Mouse (Mus musculus) B cell, adult 67 days (primary cell): Measurements from ENCODE around the gene Zfp362. TPM values are rescaled to one million over a fixed set of nuclear protein-coding genes. Genes with fewer than 3 reads are reported as not detected.

ENCODE experiments used
- total RNA-seq, 2 experiments: library from RNA; stranded (reverse); gene quantifications; 4 replicates each; pipeline ENCODE4 v1.2.4; 2023

Zfp362 gene
- total RNA-seq = 10 to 100 TPM; 45.7 to 50.3 TPM

DNA sequence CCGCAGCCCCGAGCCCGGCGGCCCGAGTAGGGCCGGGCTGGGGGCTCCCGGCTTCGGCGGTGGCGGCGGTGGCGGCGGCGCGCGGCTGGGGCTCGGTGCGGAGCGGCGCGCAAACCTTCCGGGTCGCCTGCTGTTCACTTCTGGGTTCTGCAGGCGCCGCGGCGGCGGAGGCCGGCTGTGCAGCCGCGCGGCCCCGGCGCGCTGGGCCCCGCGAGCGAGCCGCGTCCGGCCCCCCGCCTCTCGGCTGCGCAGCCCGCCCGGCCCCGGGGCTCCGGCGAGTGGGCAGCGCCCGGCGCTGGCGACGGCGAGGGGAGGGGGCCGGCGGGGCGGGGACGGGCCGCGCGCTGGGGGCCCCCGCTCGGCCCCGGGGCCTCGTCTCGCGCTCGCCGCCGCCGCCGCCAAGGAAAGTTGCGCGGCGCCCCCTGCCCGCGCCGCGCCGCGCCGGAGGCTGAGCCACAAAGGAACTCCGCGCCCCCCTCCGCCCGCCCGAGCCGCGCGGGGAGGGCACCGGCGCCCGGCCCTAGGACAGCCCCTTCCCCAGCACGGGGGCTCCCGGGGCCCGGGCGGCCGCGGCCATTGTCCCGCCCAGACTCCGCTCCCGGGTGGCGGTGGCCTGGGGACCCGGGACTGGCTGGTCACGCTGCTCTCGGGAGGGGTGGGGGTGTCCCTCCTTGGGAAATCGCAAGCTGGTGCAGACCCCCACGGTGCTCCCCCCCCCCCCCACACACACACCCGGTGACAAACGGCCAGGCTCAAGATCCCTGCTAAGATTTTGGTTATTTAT, at the start of gene Zfp362:
Gene Zfp362, minus strand, starts transcription at position 3 of the 784 bp plus-strand sequence.

DNA sequence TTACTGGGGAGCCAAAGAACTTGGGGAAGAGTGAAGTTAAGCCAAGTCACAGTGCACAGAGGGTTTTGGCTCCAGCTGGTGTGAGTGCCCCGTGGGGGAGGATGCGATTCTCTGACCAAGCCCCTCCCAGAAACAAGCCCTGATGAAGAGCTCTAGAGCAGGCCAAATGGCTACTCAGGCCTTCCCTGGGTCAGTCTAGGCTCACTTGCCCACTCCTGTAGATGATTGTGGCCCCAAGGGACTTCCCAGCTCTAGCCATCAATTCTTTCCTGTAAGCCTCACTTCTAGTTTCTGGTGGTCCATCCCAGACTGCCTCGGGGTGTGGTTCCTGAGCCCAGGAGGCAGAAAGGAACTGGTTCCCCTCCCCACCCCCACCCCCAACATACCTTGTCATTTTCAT, 50.8 kb downstream of the Zfp362 start, which contains the start of gene A3galt2:
Gene A3galt2, plus strand, starts transcription at position 301 of the 400 bp plus-strand sequence.

Other genes with a start within 250 kb of the Zfp362 start
- gene Zscan20, start 195.9 kb downstream of the Zfp362 start, total RNA-seq = 10 to 100 TPM; 26.5 to 29.8 TPM
- 1 to 10 TPM in 1 of 2 experiments, under 1 TPM in 1; 0.95 to 1.7 TPM for gene Tlr12, start 187.4 kb downstream of the Zfp362 start, total RNA-seq
- gene Phc2, start 151.3 kb downstream of the Zfp362 start, total RNA-seq = 100 to 1,000 TPM; 117 to 137 TPM
- gene A3galt2, start 50.7 kb downstream of the Zfp362 start, total RNA-seq = 1 to 10 TPM; 3.9 to 4.9 TPM
- 1 to 10 TPM; 2.3 to 3.0 TPM for gene Trim62, start 77.5 kb upstream of the Zfp362 start, total RNA-seq
- gene Azin2, start 156.4 kb upstream of the Zfp362 start, total RNA-seq = under 1 TPM in 1 of 2 experiments, not detected in 1; 0.61 TPM
- 10 to 100 TPM; 79.6 to 80.1 TPM for gene Ak2, start 185.9 kb upstream of the Zfp362 start, total RNA-seq